Mouse (Mus musculus) liver, embryonic 12.5 days (tissue): Measurements from ENCODE around the gene Napa. TPM values are rescaled to one million over a fixed set of nuclear protein-coding genes. Genes with fewer than 3 reads are reported as not detected.
A peak's percentile ranks its signal among the peaks of the same experiment; 100 is the strongest.

Source experiments
- ATAC-seq: fragments of 200-750 bp; cut with Nextera tagmentation; 2 replicates; pipeline ENCODE4 v1.8.0; 2017; ENCODE audit warnings: moderate number of reproducible peaks, mild to moderate bottlenecking, moderate library complexity
- H3K27ac ChIP-seq: fragments of 300-500 bp; sonication (generic); 2 replicates; pipeline ENCODE4 v1.5.1; 2016; ENCODE audit warnings: mild to moderate bottlenecking
- H3K27me3 ChIP-seq: fragments of 300-500 bp; sonication (generic); replicated peaks from 2 replicates; pipeline ENCODE4 v1.6.1; 2016; ENCODE audit warnings: mild to moderate bottlenecking, moderate library complexity
- H3K36me3 ChIP-seq: fragments of 300-500 bp; sonication (generic); 2 replicates; pipeline ENCODE4 v1.6.1; 2016; ENCODE audit warnings: mild to moderate bottlenecking, moderate library complexity
- H3K4me1 ChIP-seq: fragments of 300-500 bp; sonication (generic); 2 replicates; pipeline ENCODE4 v1.6.1; 2016
- H3K4me2 ChIP-seq: fragments of 300-500 bp; sonication (generic); 2 replicates; pipeline ENCODE4 v1.6.1; 2016; ENCODE audit warnings: mild to moderate bottlenecking, moderate library complexity
- H3K4me3 ChIP-seq: fragments of 300-500 bp; sonication (generic); 2 replicates; pipeline ENCODE4 v1.5.1; 2016; ENCODE audit warnings: mild to moderate bottlenecking, moderate library complexity
- H3K9ac ChIP-seq: fragments of 300-500 bp; sonication (generic); 2 replicates; pipeline ENCODE4 v1.6.1; 2016; ENCODE audit warnings: mild to moderate bottlenecking, moderate library complexity
- H3K9me3 ChIP-seq: fragments of 300-500 bp; sonication (generic); replicated peaks from 2 replicates; pipeline ENCODE4 v1.6.1; 2016; ENCODE audit warnings: mild to moderate bottlenecking, moderate library complexity
- WGBS: fragments of 180-500 bp; shearing (Covaris S2); methylation state at CpG from one replicate; pipeline ENCODE4 v1.1.7; 2016; ENCODE audit not compliant: insufficient replicate concordance; 5-methylcytosine and 5-hydroxymethylcytosine counted together
- polyA plus RNA-seq: library from polyadenylated mRNA; unstranded; fragments of >200 nt; fragmentation: Nextera tagmentation; extraction: Ambion mirVana; gene quantifications from 2 replicates; pipeline ENCODE4 v1.2.1, GENCODE M21; 2016

Napa gene
- polyA plus RNA-seq, 1 experiment from 2014 or later: 165 TPM

DNA sequence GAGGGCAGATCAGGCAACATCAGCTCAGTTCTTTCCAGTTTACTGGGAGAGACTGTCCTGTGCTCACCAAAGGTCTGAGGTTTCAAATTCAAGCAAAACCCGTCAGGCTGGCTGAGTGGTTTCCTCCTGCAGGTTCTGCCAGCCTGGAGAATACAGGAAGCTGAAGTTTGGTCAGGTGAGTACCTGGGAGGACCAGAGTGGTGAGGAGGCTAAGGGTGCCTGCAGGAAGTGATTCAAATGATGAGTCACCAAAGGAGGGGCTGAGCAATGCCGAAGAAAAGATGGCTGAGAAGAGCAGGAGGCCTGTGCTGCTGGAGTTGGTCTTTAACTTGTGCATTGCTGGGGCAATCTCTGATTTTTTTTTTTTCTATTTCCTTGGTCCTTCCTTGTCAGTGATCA lies 41.1 kb upstream of the Napa start:
- 27% methylated on average over 2 of the region's 2 CpGs for WGBS
- Histone ChIP-seq H3K9ac (no peak overlapping the region), H3K4me1 (peaks cover 16% of the 10 kb centered on the region), H3K9me3 (peaks cover 12% of the 10 kb centered on the region; the same call in 1 of the 2 replicates), H3K36me3 (no peaks in the 10 kb centered on the region), H3K4me3 (no peak overlapping the region), H3K27me3 (peaks cover 43% of the 10 kb centered on the region), H3K4me2 (no peak overlapping the region), H3K27ac (no peak overlapping the region)
- ATAC-seq: no peak

DNA sequence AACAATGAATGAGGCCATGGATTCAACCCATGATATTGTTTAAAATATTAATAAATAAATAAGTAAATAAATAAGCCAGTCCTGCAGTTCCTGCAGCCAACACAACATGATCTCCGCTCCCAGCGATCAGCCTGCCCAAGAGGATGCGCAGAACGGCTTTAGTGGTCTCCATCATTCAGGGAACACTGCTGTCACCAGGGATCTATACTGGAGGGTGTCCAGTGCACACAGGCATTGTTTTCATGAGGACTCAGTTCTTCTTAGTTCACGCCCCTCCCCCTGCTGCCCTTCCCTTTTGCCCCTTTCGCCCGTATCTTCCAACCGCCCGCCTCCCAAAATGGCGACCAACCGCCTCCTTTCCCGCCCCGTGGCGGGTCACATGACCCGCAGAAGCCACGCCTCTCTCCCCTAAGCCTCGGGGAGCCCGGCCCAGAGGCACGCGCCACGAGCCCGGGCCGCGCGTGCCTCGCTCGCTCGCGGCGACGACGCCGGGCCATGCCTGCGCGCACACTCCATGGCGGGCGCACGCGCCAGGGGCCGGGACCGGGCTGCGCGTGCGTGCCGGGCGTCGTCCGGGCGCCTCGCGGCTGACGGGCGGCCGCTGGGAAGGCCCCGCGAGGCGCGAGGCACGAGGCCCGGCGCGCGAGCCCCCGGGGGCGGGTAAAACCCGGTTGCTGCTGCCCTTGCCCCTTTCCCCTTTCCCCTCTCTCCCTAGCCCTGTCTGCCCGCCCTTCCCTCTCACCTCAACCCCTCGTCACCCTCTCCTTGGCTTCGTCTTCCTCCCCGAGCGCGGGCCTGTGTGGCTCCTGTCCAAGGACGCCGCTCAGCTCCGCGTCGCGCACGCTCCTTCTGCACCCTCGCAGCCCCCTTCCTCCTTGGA lies 36.8 kb upstream of the Napa start, which contains the start of gene Zfp541:
Gene Zfp541, plus strand, starts transcription at position 596 of the 880 bp plus-strand sequence.
- 0 out of 2 replicates have a peak within 1 kb of the TSS, but pooled peaks have one; percentile 15 for H3K4me3 ChIP-seq
- no peak within 1 kb of the TSS for H3K27ac ChIP-seq
- peak; percentile 27; the same call in 1 of the 2 replicates for ATAC-seq
- H3K4me2 ChIP-seq: peak within 1 kb of the TSS; percentile 37
- peaks cover 53% of the 10 kb centered on the region for H3K27me3 ChIP-seq
- H3K9me3 ChIP-seq: peaks cover 12% of the 10 kb centered on the region; the same call in 1 of the 2 replicates
- 33% methylated on average over 79 of the region's 80 CpGs for WGBS
- H3K36me3 ChIP-seq: no peaks in the 10 kb centered on the region
- no peak within 1 kb of the TSS for H3K9ac ChIP-seq
- H3K4me1 ChIP-seq: peaks cover 6% of the 10 kb centered on the region; the same call in 1 of the 2 replicates

DNA sequence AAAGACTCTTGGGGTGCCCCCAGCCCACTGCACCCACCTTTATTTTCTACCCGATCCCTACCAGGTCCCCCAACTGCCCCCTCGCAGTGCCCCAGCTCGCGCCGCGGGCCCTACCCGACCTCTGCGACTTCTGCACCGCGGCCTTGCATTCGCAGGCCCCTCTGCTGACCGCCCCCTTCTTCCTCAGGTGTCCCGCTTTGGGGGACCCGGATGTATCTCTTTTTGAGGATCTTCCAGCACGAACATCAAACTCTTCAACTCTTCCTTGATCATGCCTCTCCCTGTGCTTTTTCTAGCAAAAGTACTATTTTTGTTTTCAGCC lies 36.2 kb upstream of the Napa start:
- peaks cover 12% of the 10 kb centered on the region; the same call in 1 of the 2 replicates for H3K9me3 ChIP-seq
- H3K4me2 ChIP-seq: no peak overlapping the region
- no peak for ATAC-seq
- H3K9ac ChIP-seq: no peak overlapping the region
- peaks cover 6% of the 10 kb centered on the region; the same call in 1 of the 2 replicates for H3K4me1 ChIP-seq
- no peak overlapping the region for H3K27ac ChIP-seq
- WGBS: 60% methylated on average over 15 of the region's 15 CpGs
- H3K36me3 ChIP-seq: no peaks in the 10 kb centered on the region
- H3K27me3 ChIP-seq: peaks cover 52% of the 10 kb centered on the region
- no peak overlapping the region for H3K4me3 ChIP-seq

DNA sequence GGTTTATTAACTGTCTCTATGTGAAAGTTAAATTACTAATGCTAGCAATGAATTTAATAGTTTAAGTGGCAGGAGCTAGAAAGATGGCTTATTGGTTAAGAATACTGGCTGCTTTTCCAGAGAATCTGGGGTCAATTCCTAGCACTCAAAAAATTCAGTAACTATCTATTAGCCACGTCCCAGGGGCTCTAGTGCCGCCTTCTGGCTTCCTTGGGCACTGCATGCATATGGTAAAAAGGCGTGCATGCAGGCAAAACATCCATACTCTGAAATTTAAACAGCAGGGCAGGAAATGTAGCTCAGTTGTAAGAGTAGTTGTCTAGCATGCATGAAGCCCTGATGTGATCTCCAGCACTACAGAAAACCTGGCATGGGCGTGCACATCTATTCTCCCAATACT lies 34.8 kb upstream of the Napa start:
- no peak for ATAC-seq
- no peak overlapping the region for H3K4me3 ChIP-seq
- H3K4me1 ChIP-seq: peaks cover 6% of the 10 kb centered on the region; the same call in 1 of the 2 replicates
- H3K36me3 ChIP-seq: no peaks in the 10 kb centered on the region
- H3K4me2 ChIP-seq: no peak overlapping the region
- no peak overlapping the region for H3K27ac ChIP-seq
- 33% methylated on average over 4 of the region's 4 CpGs for WGBS
- peaks cover 43% of the 10 kb centered on the region for H3K27me3 ChIP-seq
- H3K9ac ChIP-seq: no peak overlapping the region
- peaks cover 12% of the 10 kb centered on the region; the same call in 1 of the 2 replicates for H3K9me3 ChIP-seq

DNA sequence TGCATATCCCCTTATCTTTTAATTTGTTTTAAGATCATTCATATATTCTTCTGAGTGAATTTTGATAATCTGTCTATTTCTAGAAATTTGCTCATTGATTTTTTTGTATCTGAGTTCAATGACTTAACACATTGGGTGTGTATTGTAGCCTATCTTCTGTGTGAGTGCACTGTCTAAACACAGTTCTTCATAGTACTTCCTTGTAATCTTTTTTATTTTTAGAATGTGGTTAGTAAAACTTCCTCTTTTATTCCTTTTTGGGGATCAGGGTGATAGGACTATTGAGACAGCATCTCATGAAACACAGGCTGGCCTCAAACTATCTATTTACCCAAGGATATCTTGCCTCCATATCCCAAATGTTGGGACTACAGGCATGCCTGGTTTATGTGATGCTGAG lies 27.4 kb upstream of the Napa start:
- H3K9ac ChIP-seq: no peak overlapping the region
- H3K4me2 ChIP-seq: no peak overlapping the region
- H3K36me3 ChIP-seq: no peaks in the 10 kb centered on the region
- ATAC-seq: no peak
- H3K4me1 ChIP-seq: no peaks in the 10 kb centered on the region
- no peak overlapping the region for H3K4me3 ChIP-seq
- H3K27ac ChIP-seq: no peak overlapping the region
- no peaks in the 10 kb centered on the region for H3K9me3 ChIP-seq
- no peaks in the 10 kb centered on the region for H3K27me3 ChIP-seq

DNA sequence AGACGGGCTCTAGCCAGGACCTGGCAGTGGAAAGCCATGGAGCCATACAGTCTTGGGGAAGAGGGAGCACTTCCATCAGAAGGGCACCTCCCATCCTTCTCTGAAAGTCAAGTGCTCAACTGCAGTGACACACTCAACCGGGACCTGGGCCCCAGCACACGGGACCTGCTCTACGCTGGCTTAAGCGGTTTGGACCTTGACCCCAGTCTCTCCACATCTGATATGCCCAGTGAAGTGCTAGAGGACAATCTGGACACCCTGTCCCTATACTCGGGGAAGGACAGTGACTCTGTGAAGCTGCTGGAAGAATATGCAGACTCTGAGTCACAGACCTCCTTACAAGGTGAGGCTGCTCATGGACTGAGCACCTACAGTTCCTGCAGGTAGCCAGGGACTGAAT lies 26.4 kb upstream of the Napa start:
- ATAC-seq: peak; percentile 68

DNA sequence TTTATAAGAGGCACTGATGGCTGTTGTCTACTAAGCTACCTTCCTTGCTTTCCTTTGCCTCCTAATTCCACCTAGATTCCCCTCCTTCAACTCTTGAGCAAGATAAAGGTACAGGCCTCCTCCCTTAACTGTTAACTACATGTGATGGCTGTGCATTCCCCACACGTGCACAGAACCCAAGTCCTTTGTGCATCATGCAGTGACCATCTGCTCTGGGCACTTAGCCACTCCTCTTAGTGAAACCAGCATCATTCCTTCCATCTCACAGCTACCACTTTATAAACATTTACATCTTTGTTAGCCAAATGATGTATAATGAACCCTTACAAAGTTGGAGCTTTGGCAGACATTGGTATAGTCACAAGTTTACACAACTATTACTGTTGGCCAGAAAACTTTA lies 18.3 kb upstream of the Napa start:
- no peak overlapping the region for H3K4me2 ChIP-seq
- WGBS: 51% methylated on average over 1 of the region's 1 CpGs
- H3K36me3 ChIP-seq: no peaks in the 10 kb centered on the region
- H3K4me1 ChIP-seq: no peaks in the 10 kb centered on the region
- ATAC-seq: no peak
- no peak overlapping the region for H3K9ac ChIP-seq
- no peak overlapping the region for H3K27ac ChIP-seq
- H3K4me3 ChIP-seq: no peak overlapping the region
- H3K9me3 ChIP-seq: no peaks in the 10 kb centered on the region
- H3K27me3 ChIP-seq: peaks cover 14% of the 10 kb centered on the region; the same call in 1 of the 2 replicates

More for the DNA sequence above, 26.4 kb upstream of the Napa start:
- no peak overlapping the region for H3K9ac ChIP-seq
- H3K4me2 ChIP-seq: no peak overlapping the region
- 52% methylated on average over 6 of the region's 6 CpGs for WGBS
- no peaks in the 10 kb centered on the region for H3K27me3 ChIP-seq
- H3K27ac ChIP-seq: no peak overlapping the region
- H3K9me3 ChIP-seq: no peaks in the 10 kb centered on the region
- H3K4me3 ChIP-seq: no peak overlapping the region
- H3K36me3 ChIP-seq: no peaks in the 10 kb centered on the region
- no peaks in the 10 kb centered on the region for H3K4me1 ChIP-seq

DNA sequence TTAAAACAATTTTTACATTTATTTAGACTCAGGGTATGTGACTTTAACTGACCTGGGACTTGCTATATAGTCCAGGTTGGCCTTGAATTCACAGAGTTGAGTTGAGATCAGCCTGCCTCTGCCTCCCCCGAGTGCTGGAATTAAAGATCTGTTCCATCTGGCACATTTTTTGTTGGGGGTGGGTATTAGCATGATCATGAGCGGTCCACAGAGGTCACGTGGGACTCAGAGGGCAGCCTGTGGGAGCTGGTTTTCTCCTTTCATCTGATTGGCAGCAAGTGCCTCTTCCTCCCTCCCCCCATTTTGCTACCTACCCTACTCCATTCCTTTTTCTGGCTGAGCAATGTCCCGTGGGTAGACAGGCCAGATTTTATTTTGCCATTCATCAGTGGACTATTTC lies 17.7 kb upstream of the Napa start:
- no peak overlapping the region for H3K27ac ChIP-seq
- WGBS: 52% methylated on average over 4 of the region's 4 CpGs
- H3K27me3 ChIP-seq: peaks cover 14% of the 10 kb centered on the region; the same call in 1 of the 2 replicates
- no peaks in the 10 kb centered on the region for H3K9me3 ChIP-seq
- no peaks in the 10 kb centered on the region for H3K4me1 ChIP-seq
- H3K9ac ChIP-seq: no peak overlapping the region
- ATAC-seq: no peak
- no peak overlapping the region for H3K4me3 ChIP-seq
- H3K36me3 ChIP-seq: no peaks in the 10 kb centered on the region
- no peak overlapping the region for H3K4me2 ChIP-seq

DNA sequence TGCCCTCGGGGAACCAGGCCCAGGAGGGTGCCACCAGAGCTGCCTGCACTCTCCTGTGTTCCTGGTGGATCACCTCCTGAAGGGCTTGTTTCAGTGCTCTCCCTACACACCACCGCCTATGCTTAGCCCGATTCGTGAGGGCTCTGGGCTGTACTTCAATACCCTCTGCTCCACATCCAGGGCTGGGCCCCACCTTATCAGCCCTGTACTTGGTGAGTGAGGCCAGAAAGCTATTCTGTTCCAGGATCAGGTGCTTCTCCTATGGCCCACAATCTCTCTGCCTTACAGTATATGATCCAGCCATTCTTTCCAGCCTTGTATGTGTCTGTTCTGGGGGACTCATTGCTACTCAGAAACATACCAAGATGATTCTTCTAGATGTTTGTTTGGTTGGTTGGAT lies 14.9 kb upstream of the Napa start:
- WGBS: 45% methylated on average over 4 of the region's 4 CpGs
- no peaks in the 10 kb centered on the region for H3K9me3 ChIP-seq
- H3K4me2 ChIP-seq: no peak overlapping the region
- ATAC-seq: no peak
- no peak overlapping the region for H3K9ac ChIP-seq
- no peak overlapping the region for H3K27ac ChIP-seq
- no peaks in the 10 kb centered on the region for H3K4me1 ChIP-seq
- H3K27me3 ChIP-seq: peaks cover 18% of the 10 kb centered on the region; the same call in 1 of the 2 replicates
- no peak overlapping the region for H3K4me3 ChIP-seq
- no peaks in the 10 kb centered on the region for H3K36me3 ChIP-seq

DNA sequence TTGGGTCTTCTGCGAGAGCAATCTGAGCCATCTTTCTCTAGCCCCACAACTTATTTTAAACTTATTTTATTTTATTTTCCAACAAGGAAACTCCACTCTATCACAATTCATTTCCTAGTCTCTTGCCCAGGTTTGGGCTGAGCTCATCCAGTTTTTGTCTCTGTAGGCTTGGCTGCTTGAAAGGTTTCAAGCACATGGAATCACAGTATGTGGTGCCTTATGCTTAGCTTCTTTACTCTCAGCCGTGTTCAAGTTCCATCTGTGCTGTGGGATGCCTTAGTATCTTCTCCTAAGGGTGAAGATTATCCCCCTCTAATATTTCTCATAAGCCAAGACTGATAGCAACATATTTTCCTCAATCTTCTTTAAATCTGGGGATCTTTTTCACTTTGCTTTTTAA lies 10.7 kb upstream of the Napa start:
- ATAC-seq: no peak
- H3K9me3 ChIP-seq: no peaks in the 10 kb centered on the region
- no peak overlapping the region for H3K4me3 ChIP-seq
- 66% methylated on average over 2 of the region's 2 CpGs for WGBS
- no peak overlapping the region for H3K4me2 ChIP-seq
- no peaks in the 10 kb centered on the region for H3K4me1 ChIP-seq
- H3K27ac ChIP-seq: no peak overlapping the region
- no peaks in the 10 kb centered on the region for H3K36me3 ChIP-seq
- H3K9ac ChIP-seq: no peak overlapping the region
- peaks cover 16% of the 10 kb centered on the region; the same call in 1 of the 2 replicates for H3K27me3 ChIP-seq

DNA sequence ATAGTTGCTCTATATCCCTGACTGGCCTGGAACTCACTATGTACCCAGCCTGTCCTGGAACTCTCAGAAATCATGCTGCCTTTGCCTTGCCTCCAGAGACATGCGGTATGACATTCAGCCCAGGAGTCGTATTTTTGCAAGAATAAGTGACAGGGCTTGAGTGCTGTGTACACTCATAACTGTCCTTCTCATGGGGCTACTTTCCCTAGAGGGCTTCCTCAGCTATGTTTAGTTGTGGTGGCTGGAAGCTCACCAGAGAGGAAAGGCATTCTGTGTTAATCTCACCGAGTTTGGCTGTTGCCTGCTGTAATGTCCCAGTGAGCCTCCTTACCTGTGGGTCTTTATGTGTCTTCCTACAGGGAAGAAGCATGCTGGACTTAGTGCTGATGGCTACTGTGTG lies 3.7 kb upstream of the Napa start:
- no peak overlapping the region for H3K9ac ChIP-seq
- H3K36me3 ChIP-seq: no peaks in the 10 kb centered on the region
- peaks cover 29% of the 10 kb centered on the region for H3K27me3 ChIP-seq
- peaks cover 12% of the 10 kb centered on the region for H3K4me1 ChIP-seq
- no peak overlapping the region for H3K4me3 ChIP-seq
- H3K4me2 ChIP-seq: no peak overlapping the region
- ATAC-seq: no peak
- H3K27ac ChIP-seq: no peak overlapping the region
- WGBS: 56% methylated on average over 3 of the region's 3 CpGs
- H3K9me3 ChIP-seq: no peaks in the 10 kb centered on the region

DNA sequence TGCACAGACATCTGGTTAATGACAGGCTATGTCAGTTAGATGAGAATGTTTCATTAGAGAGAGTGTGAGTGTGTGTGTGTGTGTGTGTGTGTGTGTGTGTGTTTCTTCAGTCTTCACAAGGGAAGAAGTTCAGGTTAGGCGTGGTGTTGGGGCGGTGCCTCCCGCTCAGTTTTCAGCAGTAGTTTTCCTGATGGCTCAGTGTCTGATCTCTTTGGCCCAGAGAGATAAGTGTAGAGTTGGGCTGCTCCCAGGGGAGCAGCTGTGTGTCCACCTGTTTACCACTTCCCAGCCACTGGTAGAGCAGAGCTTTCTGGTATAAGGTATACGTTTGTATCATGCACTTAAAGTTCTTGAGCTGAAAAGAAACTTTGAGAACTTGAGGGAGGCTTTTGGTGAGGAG lies 1.6 kb downstream of the Napa start:
- Histone ChIP-seq H3K9ac (peak overlapping the region; percentile 98), H3K27ac (peak overlapping the region; percentile 96), H3K4me3 (peak overlapping the region; percentile 95), H3K4me1 (peaks cover 53% of the 10 kb centered on the region), H3K27me3 (peaks cover 7% of the 10 kb centered on the region; the same call in 1 of the 2 replicates), H3K36me3 (peaks cover 45% of the 10 kb centered on the region), H3K9me3 (no peaks in the 10 kb centered on the region), H3K4me2 (peak overlapping the region; percentile 95)
- ATAC-seq: peak; percentile 60
- WGBS: 25% methylated on average over 4 of the region's 4 CpGs
